Mouse (Mus musculus) large intestine, adult 2 months (tissue): ENCODE measurements around the gene Uap1l1. TPM values are rescaled to one million over a fixed set of nuclear protein-coding genes. Genes with fewer than 3 reads are reported as not detected.
"Not testable (repeated sequence)": the region's sequence is repeated elsewhere in the genome, so short reads cannot be mapped to it uniquely, and the experiment has no call there.

Source experiments
- DNase-seq: peaks from one replicate; pipeline ENCODE4 v3.0.0-alpha.2; 2012; ENCODE audit warnings: low read depth, low spot score
- WGBS: fragments of 180-500 bp; shearing (Covaris S2); methylation state at CpG from one replicate; pipeline ENCODE4 v1.1.7; 2018; 5-methylcytosine and 5-hydroxymethylcytosine counted together
- polyA plus RNA-seq: library from polyadenylated mRNA; depleted of rRNA; stranded (reverse); fragments of >200 nt; gene quantifications from 2 replicates; pipeline ENCODE4 v1.2.3, GENCODE M21; 2012; rRNA removed

Uap1l1 gene
- polyA plus RNA-seq = 61.6 and 68.8 TPM in 2 replicates

DNA sequence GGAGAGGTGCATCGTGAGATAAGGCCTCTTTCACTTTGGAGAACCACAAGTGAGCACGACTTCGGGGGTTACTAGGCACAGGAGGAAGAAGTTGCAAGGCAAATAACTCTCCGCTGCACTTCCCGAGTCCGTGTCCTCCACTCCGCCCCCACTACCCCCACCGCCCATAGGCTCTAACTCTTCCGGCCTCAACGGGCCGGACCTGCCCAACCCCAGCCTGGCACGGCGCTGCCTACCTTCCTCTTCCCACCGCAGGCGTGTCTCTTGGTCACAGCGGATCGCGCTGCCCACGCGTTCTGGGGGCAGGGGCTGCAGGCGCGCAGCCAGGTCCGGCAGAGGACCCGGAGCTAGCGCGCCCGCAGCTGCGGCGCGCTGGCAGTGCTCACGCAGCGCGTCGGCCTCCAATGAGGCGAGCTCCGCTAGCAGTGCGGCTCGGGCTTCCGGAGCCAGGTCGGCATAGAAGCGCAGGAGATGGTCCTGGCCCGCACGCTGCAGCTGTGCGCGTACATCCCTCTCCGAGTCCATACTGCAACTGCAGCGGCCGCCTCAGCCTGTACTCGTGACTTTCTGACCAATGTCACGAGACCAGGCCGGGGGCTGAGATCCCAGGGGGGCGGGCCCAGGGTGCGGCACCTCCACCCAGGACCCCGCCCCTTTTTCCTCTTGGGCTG lies at the start of gene Uap1l1:
Gene Uap1l1 (minus strand): TSS at position 592 of the 671 bp plus-strand sequence.
- WGBS = under 1% methylated on average over 54 of the region's 54 CpGs
- DNase-seq = no peak

DNA sequence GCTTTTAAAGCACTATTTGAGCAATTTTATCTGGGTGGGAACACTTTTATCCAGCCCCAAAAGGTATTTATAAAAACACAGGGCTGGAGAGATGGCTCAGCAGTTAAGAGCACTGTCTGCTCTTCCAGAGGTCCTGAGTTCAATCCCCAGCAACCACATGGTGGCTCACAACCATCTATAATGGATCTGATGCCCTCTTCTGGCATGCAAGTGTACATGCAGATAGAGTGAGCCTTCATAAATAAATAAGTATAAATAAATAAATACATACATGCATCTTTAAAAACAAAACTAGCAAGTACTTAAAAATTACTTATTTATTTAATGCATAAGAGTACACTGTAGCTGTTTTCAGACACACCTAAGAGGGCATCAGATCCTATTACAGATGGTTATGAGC lies 48.0 kb upstream of the Uap1l1 start:
- DNase-seq = not testable (repeated sequence)

DNA sequence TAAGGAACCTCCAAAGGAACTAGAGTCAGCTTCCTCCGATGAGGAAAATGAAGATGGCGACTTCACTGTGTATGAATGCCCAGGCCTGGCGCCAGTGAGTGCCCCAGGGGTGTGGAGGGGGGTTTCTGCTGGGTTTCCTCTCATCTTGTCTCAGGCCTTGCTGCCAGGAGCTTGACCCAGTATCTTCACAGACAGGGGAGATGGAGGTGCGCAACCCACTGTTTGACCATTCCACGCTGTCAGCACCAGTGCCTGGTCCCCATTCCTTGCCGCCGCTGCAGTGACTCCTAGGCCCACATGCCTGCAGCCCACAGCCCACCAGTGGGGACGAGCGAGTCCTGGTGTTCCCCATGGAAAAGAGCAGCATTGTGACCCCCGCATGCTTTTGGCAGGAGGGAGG lies 43.4 kb upstream of the Uap1l1 start:
- no peak for DNase-seq
- WGBS = 90% methylated on average over 10 of the region's 10 CpGs

DNA sequence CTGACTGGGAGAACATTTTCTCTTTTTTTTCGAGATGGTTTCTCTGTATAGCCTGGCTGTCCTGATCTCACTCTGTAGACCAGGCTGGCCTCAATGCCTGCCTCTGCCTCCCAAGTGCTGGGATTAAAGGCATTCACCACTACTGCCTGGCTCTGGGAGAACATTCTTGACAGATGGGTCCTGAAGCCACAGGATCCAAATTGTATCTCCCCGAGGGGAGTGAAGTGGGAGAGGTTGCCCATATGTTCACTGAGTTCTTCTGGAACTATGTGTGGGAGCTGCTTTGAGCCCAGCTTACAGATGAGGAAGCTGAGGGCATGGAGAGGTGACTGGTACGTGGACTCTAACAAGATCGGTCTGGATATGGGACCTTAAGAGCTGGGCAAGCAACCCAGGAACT lies 38.5 kb upstream of the Uap1l1 start:
- no peak for DNase-seq
- 86% methylated on average over 4 of the region's 4 CpGs for WGBS

DNA sequence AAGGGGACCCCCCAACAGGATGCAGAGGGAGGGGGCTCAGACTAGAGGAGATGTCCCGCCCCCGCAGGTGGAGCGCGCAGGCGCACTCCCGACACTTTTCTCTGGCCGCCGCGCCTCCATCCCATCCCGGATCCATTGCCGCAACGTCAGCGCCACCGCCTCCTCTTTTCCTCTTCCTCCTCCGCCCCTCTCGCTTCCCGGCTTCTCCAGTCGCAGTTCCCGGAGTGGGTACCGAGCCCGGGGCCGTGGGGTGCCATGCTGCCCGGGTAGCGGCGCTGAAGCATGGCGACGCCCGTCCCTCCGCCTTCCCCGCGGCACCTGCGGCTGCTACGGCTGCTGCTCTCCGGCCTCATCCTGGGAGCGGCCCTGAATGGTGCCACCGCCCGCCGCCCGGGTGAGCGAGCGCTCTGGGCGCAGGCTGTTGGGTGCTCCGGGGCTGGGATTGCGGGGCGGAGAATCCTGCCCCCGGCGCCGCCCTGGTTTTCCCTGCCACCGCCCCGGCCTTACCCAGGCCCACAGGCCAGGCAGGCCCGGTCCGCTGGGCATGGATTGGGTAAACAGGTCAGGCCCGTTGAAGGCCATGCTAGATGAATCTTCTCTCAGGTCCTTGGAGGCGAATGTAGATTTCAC lies 37.6 kb upstream of the Uap1l1 start:
- 2% methylated on average over 54 of the region's 54 CpGs for WGBS
- peak; percentile 53 for DNase-seq

DNA sequence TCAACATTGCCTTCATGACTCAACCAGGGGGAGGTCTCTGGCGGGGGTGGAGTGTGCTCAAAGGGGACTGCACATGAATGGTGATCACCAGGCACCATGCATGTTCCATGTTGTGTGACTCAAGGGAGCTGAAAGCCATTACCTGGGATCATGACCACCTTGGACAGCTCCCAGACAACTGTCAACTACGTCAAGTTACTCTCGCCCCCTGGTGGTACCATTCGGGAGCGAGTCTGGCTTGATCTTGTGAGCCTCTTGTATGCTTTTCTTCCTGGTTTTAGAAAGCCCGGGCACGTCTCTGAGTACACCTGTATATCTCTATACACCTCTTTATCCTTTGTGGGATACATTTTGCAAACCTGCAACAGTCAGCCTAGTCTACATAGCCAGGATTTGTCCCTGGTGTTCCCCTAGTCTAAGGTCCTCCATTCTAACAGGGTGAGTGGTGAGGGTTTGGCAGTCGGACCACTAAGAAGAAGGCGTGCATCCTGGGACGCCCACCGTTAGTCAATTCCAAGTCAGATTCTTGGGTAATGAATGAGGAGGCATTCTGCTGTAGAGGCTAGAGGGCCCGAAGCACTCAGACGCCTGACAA lies 37.0 kb upstream of the Uap1l1 start:
- DNase-seq = peak; percentile 76
- WGBS = 4% methylated on average over 13 of the region's 13 CpGs

DNA sequence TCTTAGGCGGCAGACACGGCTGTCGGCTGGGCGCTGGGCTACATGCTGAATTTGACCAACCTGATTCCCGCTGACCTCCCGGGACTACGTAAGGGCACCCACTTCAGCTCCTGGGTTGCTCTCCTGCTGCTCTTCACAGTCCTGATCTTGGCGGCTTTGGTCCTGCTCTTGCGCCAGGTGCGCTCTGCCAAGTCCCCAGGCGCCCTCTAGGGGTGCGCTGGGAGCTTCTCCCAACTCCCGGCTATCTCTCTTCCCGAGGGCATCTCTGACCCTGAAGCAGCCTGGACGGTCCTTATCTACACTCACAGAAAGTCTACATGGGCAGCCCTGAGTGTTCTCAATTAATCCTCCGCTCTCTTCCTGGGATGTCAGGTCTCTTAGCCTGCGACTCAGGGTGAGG lies 35.3 kb upstream of the Uap1l1 start:
- WGBS = 4% methylated on average over 17 of the region's 17 CpGs
- no peak for DNase-seq

DNA sequence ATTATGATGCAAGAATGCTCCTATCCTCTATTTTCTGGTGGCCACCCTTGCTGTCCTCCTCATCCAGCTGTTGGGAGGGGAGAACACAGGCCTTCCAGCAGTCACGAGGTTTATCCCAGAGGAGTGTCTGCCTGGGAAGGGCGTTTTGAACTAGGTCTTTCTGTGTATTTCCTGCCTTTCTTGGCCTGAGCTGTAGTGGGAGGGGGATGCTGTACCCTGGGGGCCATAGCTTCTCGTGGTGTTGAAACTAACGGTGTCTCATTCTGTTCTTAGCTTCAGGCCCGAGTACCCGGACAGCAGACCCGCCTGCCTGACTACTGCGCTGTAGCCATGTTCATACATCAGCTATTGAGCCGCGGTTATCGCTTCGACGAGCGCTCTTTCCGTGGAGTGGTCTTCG lies 34.8 kb upstream of the Uap1l1 start:
- DNase-seq = no peak
- 29% methylated on average over 16 of the region's 16 CpGs for WGBS

DNA sequence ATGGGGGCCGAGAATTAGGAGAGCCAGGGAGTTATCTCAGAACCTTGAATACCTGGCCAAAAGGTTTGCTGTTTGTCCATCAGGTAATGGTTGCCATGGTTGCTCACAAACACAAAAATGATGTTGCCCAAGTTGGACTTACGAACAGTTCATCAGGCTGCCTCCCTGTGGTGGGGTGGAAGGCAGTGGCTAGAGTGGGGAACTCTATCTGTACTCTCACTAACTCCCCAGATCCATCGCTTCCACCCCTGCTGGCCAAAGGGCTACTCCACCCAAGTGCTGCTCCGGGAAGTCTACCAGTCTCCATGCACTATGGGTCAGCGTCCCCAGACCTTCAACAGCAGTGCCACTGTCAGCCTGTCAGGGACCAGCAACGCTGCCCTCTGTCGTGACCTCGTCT lies 33.6 kb upstream of the Uap1l1 start, which contains the start of gene Npdc1:
Gene Npdc1 (plus strand): TSS at position 301 of the 400 bp plus-strand sequence.
- no peak for DNase-seq
- WGBS = 82% methylated on average over 8 of the region's 8 CpGs

DNA sequence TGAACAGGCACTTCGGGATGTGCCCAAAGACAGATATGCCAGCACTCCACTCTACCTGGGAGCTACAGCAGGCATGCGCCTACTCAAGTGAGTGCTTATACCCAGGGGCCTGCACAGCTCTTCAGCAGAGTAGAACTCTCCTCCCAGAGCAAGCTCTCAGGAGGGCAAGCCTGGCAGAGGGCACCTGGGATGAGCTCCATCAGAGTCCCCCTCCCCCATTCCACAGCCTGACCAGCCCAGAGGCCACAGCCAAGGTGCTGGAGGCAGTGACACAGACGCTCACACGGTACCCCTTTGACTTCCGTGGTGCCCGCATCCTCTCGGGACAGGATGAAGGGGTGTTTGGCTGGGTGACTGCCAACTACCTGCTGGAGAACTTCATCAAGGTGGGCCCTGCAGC lies 32.6 kb upstream of the Uap1l1 start:
- no peak for DNase-seq
- 97% methylated on average over 7 of the region's 7 CpGs for WGBS

DNA sequence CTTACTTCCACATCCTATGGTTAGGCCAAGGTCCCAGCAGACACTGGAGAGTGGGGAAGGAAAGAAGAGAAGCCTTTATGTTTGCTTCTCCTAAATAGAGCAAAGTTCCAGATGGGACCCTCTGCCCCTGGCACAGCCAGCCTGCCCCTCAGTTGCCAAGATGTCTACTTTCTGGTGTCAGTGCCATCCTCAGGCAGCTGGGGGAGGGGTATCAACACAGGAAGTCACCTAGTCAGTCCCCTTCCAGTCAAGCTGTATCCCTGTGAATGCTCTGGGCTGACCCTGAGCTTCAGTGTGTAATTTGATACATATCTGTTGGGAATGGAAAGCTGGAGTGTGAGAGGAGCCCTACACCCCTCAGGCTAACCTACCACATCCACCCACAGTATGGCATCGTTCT lies 31.5 kb upstream of the Uap1l1 start:
- WGBS = 83% methylated on average over 1 of the region's 1 CpGs
- DNase-seq = no peak

DNA sequence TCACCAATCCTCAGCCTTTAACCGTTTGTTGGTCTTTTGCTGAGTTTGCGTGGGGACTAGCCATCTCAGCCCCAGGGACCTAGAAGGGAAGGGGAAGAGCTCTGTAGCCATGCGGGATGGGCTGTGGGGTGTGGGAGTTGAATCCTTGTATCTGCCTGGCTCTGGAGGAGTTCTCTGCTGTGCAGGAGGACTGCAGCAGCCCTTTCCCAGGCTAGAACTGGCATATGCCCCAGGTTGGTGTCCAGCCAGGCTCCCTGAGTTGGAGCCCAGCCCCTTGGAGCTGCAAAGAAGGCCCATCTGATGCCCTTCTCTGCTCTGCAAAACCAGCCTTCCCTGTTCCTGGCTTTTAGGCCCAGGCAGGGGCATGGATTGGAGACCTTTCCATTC lies 31.1 kb upstream of the Uap1l1 start:
- no peak for DNase-seq
- WGBS = 59% methylated on average over 3 of the region's 3 CpGs

DNA sequence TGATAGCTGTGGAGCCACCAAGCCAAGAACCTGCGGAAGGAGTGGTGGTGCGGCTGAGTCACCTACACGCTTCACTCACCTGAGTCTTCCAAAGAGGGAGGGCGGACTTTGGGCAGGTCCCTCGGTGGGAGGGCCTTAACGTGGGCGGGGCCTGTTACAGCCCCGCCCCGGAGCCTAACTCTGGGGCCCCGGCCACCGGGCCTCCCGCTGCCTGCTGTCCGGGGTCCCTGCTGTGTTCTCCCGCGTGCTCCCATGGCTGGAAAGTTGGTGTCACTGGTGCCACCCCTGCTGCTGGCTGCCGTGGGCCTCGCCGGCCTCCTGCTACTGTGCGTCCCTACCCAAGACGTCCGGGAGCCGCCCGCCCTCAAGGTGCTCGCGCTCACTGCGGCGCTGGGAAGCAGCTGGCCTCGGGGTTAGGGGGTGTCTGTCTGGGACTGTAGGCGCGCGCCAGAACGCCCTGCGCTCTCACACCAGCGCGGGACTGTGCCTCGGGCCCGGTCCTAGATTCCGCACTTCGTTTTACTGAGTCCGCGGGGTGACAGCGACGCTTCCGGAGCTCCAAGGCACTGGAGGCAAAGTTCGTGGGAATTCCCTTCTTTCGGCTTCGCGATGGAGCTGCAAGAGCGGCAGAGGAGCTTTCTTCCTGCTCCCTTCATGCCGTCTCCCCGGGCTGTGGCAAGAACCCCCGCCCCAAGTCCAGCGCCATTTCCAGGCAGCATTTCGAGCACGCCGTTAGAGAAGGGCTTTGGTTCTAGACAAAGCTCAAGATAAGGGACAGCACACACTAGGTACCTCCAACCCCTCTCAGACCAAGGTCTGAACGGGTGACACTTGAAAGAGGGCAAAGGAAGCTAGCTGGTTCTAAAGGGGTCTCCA lies 30.5 kb upstream of the Uap1l1 start, which contains the start of gene Entpd2:
Gene Entpd2 (plus strand): TSS at position 154 of the 876 bp plus-strand sequence.
- WGBS = 2% methylated on average over 57 of the region's 57 CpGs
- DNase-seq = peak; percentile 51

DNA sequence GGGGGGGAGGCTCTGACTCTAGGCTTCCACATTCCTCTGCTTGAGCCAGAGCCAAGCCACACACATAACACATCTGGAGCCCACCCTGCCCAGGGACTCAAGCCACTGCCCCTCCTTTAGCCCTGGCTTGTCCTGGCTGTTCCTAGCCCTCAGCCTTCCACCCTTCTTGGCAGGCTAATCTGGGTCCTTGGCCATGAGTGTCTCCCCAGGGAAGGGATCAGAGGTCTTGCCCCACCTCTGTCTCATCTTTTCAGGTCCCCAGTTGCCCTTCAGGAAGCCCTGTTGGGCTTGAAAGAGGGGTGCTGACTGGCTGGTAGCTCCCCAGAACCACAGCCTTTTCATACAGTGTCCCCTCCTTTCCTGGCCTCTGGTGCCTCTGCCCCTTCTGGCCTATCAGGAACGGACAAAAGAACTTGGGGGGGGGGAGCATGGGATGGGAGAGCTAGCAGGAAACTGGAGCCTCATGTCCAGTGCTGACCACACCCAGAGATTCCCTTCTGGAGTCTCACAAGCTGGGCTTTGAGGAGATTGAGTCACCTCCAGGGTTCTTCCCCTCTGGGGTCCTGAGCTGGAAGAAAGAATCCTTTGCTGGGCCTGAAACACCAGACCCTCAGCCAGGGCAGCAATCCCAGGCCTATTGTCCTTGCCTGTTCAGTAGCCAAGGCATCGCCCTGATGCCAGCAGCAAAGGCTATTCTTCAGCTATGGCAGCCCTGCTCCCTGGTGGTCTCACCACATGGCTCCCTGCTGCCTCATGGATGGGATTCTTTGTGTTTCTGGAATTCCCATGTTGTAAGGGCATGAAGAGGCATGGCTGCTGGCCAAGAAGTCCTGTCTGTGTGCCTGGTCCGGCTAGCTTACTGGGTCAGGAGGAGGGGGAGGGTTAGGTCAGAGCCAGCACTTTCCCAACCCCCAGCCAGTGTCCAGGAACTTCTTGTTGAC lies 29.1 kb upstream of the Uap1l1 start:
- WGBS = 46% methylated on average over 3 of the region's 3 CpGs
- no peak for DNase-seq

DNA sequence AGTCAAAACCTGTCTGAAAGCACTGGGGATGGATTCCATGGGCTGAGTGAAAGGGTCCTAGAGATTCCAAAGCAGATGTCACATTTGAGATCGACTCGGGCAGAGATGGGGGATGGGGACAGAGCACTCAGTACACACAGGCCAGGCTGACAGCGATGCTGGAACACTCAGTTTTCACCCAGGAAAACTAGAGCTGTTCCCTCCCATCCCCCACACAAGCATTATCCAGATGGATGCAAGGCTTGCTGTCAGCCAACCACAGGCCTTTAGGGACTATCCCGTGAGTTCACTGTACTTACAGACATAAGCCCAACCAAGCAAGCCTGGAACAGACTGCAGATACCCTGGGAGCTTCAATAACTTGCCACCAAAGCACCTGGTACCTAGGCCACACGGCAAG lies 25.8 kb upstream of the Uap1l1 start:
- DNase-seq = no peak
- WGBS = 79% methylated on average over 5 of the region's 5 CpGs

DNA sequence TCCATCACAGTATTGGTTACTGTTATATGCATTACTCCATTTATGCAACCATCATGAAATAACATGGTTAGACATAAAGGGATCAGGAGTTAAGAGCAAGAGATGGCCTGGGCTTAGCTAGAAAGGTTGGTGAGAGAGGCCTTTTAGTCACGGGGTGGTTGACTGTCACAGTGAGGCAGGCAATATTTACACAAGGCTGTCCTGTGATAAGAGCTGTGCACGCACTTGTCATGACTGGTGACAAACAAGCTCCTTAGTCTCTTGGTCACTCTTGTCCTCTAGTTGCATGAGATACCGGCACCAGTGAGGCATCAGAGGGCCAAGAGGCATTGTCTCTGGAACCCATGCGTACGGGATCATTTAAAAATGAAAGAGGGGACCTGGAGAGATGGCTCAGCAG lies 19.0 kb upstream of the Uap1l1 start:
- DNase-seq = no peak
- 61% methylated on average over 5 of the region's 5 CpGs for WGBS

DNA sequence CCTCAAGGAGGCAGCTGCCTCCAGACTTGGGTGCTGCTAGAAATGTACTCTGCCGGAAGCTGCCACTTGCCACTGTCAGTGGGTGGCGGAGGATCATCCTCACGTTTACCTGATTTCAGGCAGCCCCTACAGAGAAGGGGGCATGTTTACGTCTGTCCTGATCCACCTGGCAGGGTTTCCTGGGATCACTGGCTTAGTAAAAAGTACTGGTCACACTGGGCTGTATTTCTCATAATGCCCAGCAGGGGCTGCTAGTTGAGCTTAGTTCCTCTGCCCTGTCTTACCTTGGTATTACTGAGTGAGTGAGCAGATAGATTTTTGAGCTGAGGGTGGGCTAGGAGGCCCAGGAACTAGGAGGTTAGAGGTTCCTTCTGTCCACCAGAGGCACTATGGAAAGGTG lies 11.1 kb upstream of the Uap1l1 start:
- DNase-seq = no peak
- WGBS = 67% methylated on average over 4 of the region's 4 CpGs

DNA sequence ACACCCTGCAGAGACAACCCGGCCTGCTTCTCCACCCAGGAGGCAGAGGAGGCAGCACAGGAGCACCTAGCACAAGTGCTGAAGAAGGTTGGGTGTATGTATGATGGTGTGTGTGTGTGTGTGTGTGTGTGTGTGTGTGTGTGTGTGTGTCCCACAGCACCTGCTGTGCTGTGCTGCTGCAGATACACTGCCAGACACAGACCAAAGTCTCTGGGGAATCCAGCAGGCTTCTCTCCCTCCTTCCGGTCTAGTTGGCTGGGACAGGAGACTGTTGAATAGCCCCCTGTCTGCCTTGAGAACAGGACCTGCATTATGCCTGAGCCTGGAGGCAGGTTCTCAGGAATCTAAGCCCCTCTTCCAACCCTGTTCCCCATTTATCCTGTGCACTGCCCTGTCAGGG lies 7.9 kb upstream of the Uap1l1 start:
- no peak for DNase-seq
- WGBS = 13% methylated on average over 2 of the region's 2 CpGs
